Mouse (Mus musculus) megakaryocyte, embryonic 14.5 days (primary cell): Measurements from ENCODE around the gene Mrpl38.

Source experiments
- FLI1 ChIP-seq: IDR thresholded peaks from 2 replicates; pipeline ENCODE4 v1.6.1; 2012; ENCODE audit warnings: low read length, inconsistent platforms, mixed read lengths
- GATA1 ChIP-seq: IDR thresholded peaks from 3 replicates; pipeline ENCODE4 v1.6.1; 2012; ENCODE audit warnings: mixed read lengths, low read length, inconsistent platforms, borderline replicate concordance

DNA sequence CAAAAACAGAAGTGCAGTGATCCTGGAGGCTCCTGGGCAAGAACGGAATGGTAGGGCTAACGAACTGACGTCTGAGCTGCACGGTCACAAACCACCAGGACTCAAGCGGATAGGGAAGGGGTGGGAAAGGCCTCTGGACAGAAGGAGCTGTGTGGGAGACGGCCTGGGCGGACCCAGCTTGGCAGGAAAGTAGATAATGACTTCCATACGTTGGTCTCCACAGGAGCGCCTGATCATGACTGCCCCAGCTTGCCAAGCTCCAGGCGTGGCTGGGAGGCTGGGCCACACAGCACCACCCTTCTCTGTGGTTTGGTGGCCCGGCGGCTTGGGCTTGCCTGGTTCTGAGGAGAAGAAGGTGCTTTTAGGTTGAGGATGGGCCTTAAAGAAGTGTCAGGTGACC lies 21.4 kb downstream of the Mrpl38 start:
- TF ChIP-seq GATA1 (no peak), FLI1 (no peak)
